Mouse (Mus musculus): Measurements from ENCODE around the gene Os9. TPM values are rescaled to one million over a fixed set of nuclear protein-coding genes. Genes with fewer than 3 reads are reported as not detected.

Gene Os9
- total and polyA plus RNA-seq, 3 experiments = 42.4 to 60.4 TPM; not detected in 1

GRCm38 (mm10) chr10:127138328-127139141 lies 17.6 kb upstream of the Os9 start (continued):
- TF ChIP-seq EP300 (IDR thresholded peaks at IDR 0.05; ENCODE audit: low read depth in 1 of 2, low read length in 2 of 2) (peak; percentile 79 to 86), NRF1 (IDR thresholded peaks at IDR 0.05; ENCODE audit: insufficient read depth, low read depth, low read length, poor library complexity, severe bottlenecking) (no peak), MYC (IDR thresholded peaks at IDR 0.05; ENCODE audit: low read depth, low read length) (peak; percentile 64; the same call in 1 of the 2 replicates), RAD21 (IDR thresholded peaks at IDR 0.05; ENCODE audit: low read depth, low read length) (no peak), MEF2A (IDR thresholded peaks at IDR 0.05; ENCODE audit: extremely low read depth, insufficient replicate concordance, low read depth, low read length, poor library complexity, severe bottlenecking) (no peak), MXI1 (IDR thresholded peaks at IDR 0.05; ENCODE audit: low read depth, low read length) (peak; percentile 71), SMC3 (IDR thresholded peaks at IDR 0.05; ENCODE audit: low read depth, low read length) (no peak), RCOR1 (IDR thresholded peaks at IDR 0.05; ENCODE audit: low read depth, low read length) (peak; percentile 86), UBTF (IDR thresholded peaks at IDR 0.05; ENCODE audit: borderline replicate concordance, insufficient read depth, low read depth, low read length) (no peak), MAX (IDR thresholded peaks at IDR 0.05; ENCODE audit: low read length) (peak; percentile 81), ZC3H11A (IDR thresholded peaks at IDR 0.05; ENCODE audit: low read depth, low read length) (no peak), KAT2A (conservative IDR thresholded peaks at IDR 0.05; ENCODE audit: low read depth, low read length) (no peak)

GRCm38 (mm10) chr10:127137896-127138295 lies 17.0 kb upstream of the Os9 start:
- Histone ChIP-seq H3K27ac (ENCODE audit: control insufficient read depth, low read depth, low read length) (peak overlapping the region; percentile 42), H3K9ac (ENCODE audit: control insufficient read depth, low read depth, low read length, poor library complexity, severe bottlenecking) (no peak overlapping the region; the same call in 1 of the 2 replicates), H3K36me3 (ENCODE audit: control insufficient read depth in 1 of 2, insufficient read depth in 2 of 2, low read length in 2 of 2) (peaks cover 0 to 41% of the 10 kb centered on the region in 2 experiments; a peak in 2 of 4 replicates), H3K79me2 (ENCODE audit: control insufficient read depth, insufficient read depth, low read length, poor library complexity) (no peaks in the 10 kb centered on the region; the same call in 1 of the 2 replicates), H3K9me3 (replicated peaks; ENCODE audit: insufficient read depth, low read length) (no peaks in the 10 kb centered on the region), H3K4me3 (ENCODE audit: control insufficient read depth in 1 of 2, insufficient read depth in 1 of 2, low read depth in 2 of 2, low read length in 2 of 2) (no peak overlapping the region), H3K27me3 (ENCODE audit: control insufficient read depth in 1 of 2, insufficient read depth in 2 of 2, low read length in 2 of 2) (no peaks in the 10 kb centered on the region), H3K4me1 (ENCODE audit: control insufficient read depth in 1 of 2, insufficient read depth in 2 of 2, low read length in 2 of 2) (peaks cover 31 to 44% of the 10 kb centered on the region in 2 experiments)
- DNase-seq (ENCODE audit: low read depth, low spot score) = peak; percentile 36
- TF ChIP-seq TAL1 (IDR thresholded peaks at IDR 0.05; ENCODE audit: low read length) = no peak
- TF ChIP-seq ETS1 (IDR thresholded peaks at IDR 0.05; ENCODE audit: low read depth, low read length) = 0 out of 2 replicates have a peak, but pooled peaks have one; percentile 6
- TF ChIP-seq USF1 (IDR thresholded peaks at IDR 0.05; ENCODE audit: low read depth, low read length) = peak; percentile 32; the same call in 1 of the 2 replicates

- peak overlapping the region; percentile 43 to 55 for H3K4me3 ChIP-seq (ENCODE audit: control insufficient read depth in 1 of 2, insufficient read depth in 1 of 2, low read depth in 2 of 2, low read length in 2 of 2)
- peak overlapping the region; percentile 76 for H3K9ac ChIP-seq (ENCODE audit: control insufficient read depth, low read depth, low read length, poor library complexity, severe bottlenecking)
- H3K27ac ChIP-seq (ENCODE audit: control insufficient read depth, low read depth, low read length) = peak overlapping the region; percentile 96
- no peaks in the 10 kb centered on the region for H3K9me3 ChIP-seq (replicated peaks; ENCODE audit: insufficient read depth, low read length)
- H3K36me3 ChIP-seq (ENCODE audit: control insufficient read depth in 1 of 2, insufficient read depth in 2 of 2, low read length in 2 of 2) = peaks cover 0 to 41% of the 10 kb centered on the region in 2 experiments; a peak in 2 of 4 replicates
- no peaks in the 10 kb centered on the region for H3K27me3 ChIP-seq (ENCODE audit: control insufficient read depth in 1 of 2, insufficient read depth in 2 of 2, low read length in 2 of 2)
- H3K4me1 ChIP-seq (ENCODE audit: control insufficient read depth in 1 of 2, insufficient read depth in 2 of 2, low read length in 2 of 2) = peaks cover 31 to 44% of the 10 kb centered on the region in 2 experiments
- DNase-seq (ENCODE audit: low read depth, low spot score) = peak; percentile 88
- no peaks in the 10 kb centered on the region; the same call in 1 of the 2 replicates for H3K79me2 ChIP-seq (ENCODE audit: control insufficient read depth, insufficient read depth, low read length, poor library complexity)
- TF ChIP-seq NRF1 (IDR thresholded peaks at IDR 0.05; ENCODE audit: insufficient read depth, low read depth, low read length, poor library complexity, severe bottlenecking) (0 out of 2 replicates have a peak, but pooled peaks have one; percentile 5), RAD21 (IDR thresholded peaks at IDR 0.05; ENCODE audit: low read depth, low read length) (no peak), RCOR1 (IDR thresholded peaks at IDR 0.05; ENCODE audit: low read depth, low read length) (peak; percentile 72; the same call in 1 of the 2 replicates), MEF2A (IDR thresholded peaks at IDR 0.05; ENCODE audit: extremely low read depth, insufficient replicate concordance, low read depth, low read length, poor library complexity, severe bottlenecking) (no peak), POLR2A (IDR thresholded peaks at IDR 0.05; ENCODE audit: control insufficient read depth in 1 of 2, insufficient read depth in 1 of 2, low read depth in 1 of 2, low read length in 2 of 2, poor library complexity in 1 of 2) (peak in 1 of 2 experiments; percentile 48; a peak in 2 of 4 replicates), ETS1 (IDR thresholded peaks at IDR 0.05; ENCODE audit: low read depth, low read length) (peak; percentile 76), MXI1 (IDR thresholded peaks at IDR 0.05; ENCODE audit: low read depth, low read length) (no peak), JUND (IDR thresholded peaks at IDR 0.05; ENCODE audit: low read depth, low read length) (no peak), UBTF (IDR thresholded peaks at IDR 0.05; ENCODE audit: borderline replicate concordance, insufficient read depth, low read depth, low read length) (no peak), USF1 (IDR thresholded peaks at IDR 0.05; ENCODE audit: low read depth, low read length) (no peak), NELFE (IDR thresholded peaks at IDR 0.05; ENCODE audit: low read depth, low read length) (peak; percentile 19; the same call in 1 of the 2 replicates), MYC (IDR thresholded peaks at IDR 0.05; ENCODE audit: low read depth, low read length) (peak; percentile 79), SIN3A (IDR thresholded peaks at IDR 0.05; ENCODE audit: low read length) (peak; percentile 81), ZMIZ1 (IDR thresholded peaks at IDR 0.05; ENCODE audit: low read depth, low read length) (peak; percentile 66; the same call in 1 of the 2 replicates), CHD2 (IDR thresholded peaks at IDR 0.05; ENCODE audit: low read length) (no peak), ZNF384 (IDR thresholded peaks at IDR 0.05; ENCODE audit: low read depth, low read length) (peak; percentile 68), TBP (IDR thresholded peaks at IDR 0.05; ENCODE audit: low read depth, low read length) (peak; percentile 77), TCF12 (IDR thresholded peaks at IDR 0.05; ENCODE audit: low read depth, low read length) (0 out of 2 replicates have a peak, but pooled peaks have one; percentile 44)
These were observed 15.6 kb upstream of the Os9 start for GRCm38 (mm10) chr10:127136510-127136909.

Data from MEL (cell line).